Mouse (Mus musculus) megakaryocyte progenitor cell, adult 5-6 weeks (primary cell): Measurements from ENCODE around the gene Dapk3. TPM values are rescaled to one million over a fixed set of nuclear protein-coding genes. Genes with fewer than 3 reads are reported as not detected.
"Not testable (repeated sequence)": the region's sequence is repeated elsewhere in the genome, so short reads cannot be mapped to it uniquely, and the experiment has no call there.

Source experiments
- ATAC-seq: replicated peaks from 2 replicates; pipeline ENCODE4 v1.8.0; 2016; ENCODE audit warnings: mild to moderate bottlenecking, moderate TSS enrichment, inconsistent platforms; ENCODE audit not compliant: poor library complexity
- total RNA-seq, 2 experiments: library from RNA; stranded (forward) in 1 of 2; stranded (reverse) in 1 of 2; fragments of 157-497, 149-512 nt in 1 of 2; fragments of 200-1000 nt in 1 of 2; gene quantifications; 2 replicates each; pipeline versions ENCODE4 v1.2.3 to v1.2.4; 2015 to 2017

Gene Dapk3
- total RNA-seq, 2 experiments from 2014 or later = 15.5 to 54.7 TPM

GRCm38 (mm10) chr10:81198990-81199389 lies 16.2 kb downstream of the Dapk3 start:
- no peak for ATAC-seq

- ATAC-seq = no peak
Measured at GRCm38 (mm10) chr10:81200141-81200540, 17.3 kb downstream of the Dapk3 start.

GRCm38 (mm10) chr10:81200605-81201287 lies 17.9 kb downstream of the Dapk3 start:
- no peak for ATAC-seq

- no peak for ATAC-seq
Measured at GRCm38 (mm10) chr10:81201807-81202758, 19.3 kb downstream of the Dapk3 start, which contains the start of gene Nmrk2. Nmrk2 (minus strand) TSS chr10:81202051.

GRCm38 (mm10) chr10:81202978-81203720 lies 20.3 kb downstream of the Dapk3 start:
- ATAC-seq = peak; percentile 92

- no peak for ATAC-seq
Measured at GRCm38 (mm10) chr10:81204137-81204536, 21.3 kb downstream of the Dapk3 start.

GRCm38 (mm10) chr10:81210154-81210553 lies 27.3 kb downstream of the Dapk3 start:
- ATAC-seq = no peak

- ATAC-seq = 0 out of 2 replicates have a peak, but pooled peaks have one; percentile 24
Measured at GRCm38 (mm10) chr10:81216260-81216659, 33.5 kb downstream of the Dapk3 start.

GRCm38 (mm10) chr10:81216810-81217209 lies 34.0 kb downstream of the Dapk3 start:
- ATAC-seq = no peak

- peak; percentile 45; the same call in 1 of the 2 replicates for ATAC-seq
Measured at GRCm38 (mm10) chr10:81217267-81217666, 34.5 kb downstream of the Dapk3 start.

GRCm38 (mm10) chr10:81217964-81218363 lies 35.2 kb downstream of the Dapk3 start:
- ATAC-seq = peak; percentile 88

GRCm38 (mm10) chr10:81221402-81222015 lies 38.7 kb downstream of the Dapk3 start:
- ATAC-seq = peak; percentile 66

- ATAC-seq = not testable (repeated sequence)
Measured at GRCm38 (mm10) chr10:81223731-81224130, 40.9 kb downstream of the Dapk3 start.

- no peak for ATAC-seq
Measured at GRCm38 (mm10) chr10:81229735-81230437, 47.1 kb downstream of the Dapk3 start.

- peak; percentile 29; the same call in 1 of the 2 replicates for ATAC-seq
Measured at GRCm38 (mm10) chr10:81230438-81231332, 47.9 kb downstream of the Dapk3 start, which contains the start of gene Atcay. Atcay (minus strand) TSS chr10:81230833.

GRCm38 (mm10) chr10:81231436-81231835 lies 48.6 kb downstream of the Dapk3 start:
- ATAC-seq = no peak

GRCm38 (mm10) chr10:81232580-81233225 lies 49.9 kb downstream of the Dapk3 start, which contains the start of gene Zfr2:
Zfr2 (plus strand) TSS chr10:81233155.
- peak; percentile 97 for ATAC-seq

GRCm38 (mm10) chr10:81233226-81233585 lies 50.4 kb downstream of the Dapk3 start:
- no peak for ATAC-seq
